Mouse (Mus musculus): ENCODE measurements around the gene Ctsh.

GRCm38 (mm10) chr9:90089339-90090104, 35.6 kb downstream of the Ctsh start:
- TF ChIP-seq CTCF (conservative IDR thresholded peaks at IDR 0.05; ENCODE audit: low read length) (no peak), NANOG (IDR thresholded peaks at IDR 0.05; ENCODE audit: borderline replicate concordance, low read length) (no peak)
